Mouse (Mus musculus) cerebellum, adult 9-10 months (tissue): ENCODE measurements around the gene Kmt2d.
"Not testable (repeated sequence)": the region's sequence is repeated elsewhere in the genome, so short reads cannot be mapped to it uniquely, and the experiment has no call there.

Experiments
- DNase-seq: peaks from one replicate; pipeline ENCODE4 v3.0.0; 2022

The Kmt2d gene

GRCm38 (mm10) chr15:98871070-98871915 lies at the start of gene Kmt2d:
Gene Kmt2d, minus strand, starts transcription at chr15:98871204.
- DNase-seq, result no peak

GRCm38 (mm10) chr15:98918499-98918895 lies 47.5 kb upstream of the Kmt2d start:
- DNase-seq, result not testable (repeated sequence)

- peak; percentile 99 for DNase-seq
Measured at GRCm38 (mm10) chr15:98917538-98918498, 46.8 kb upstream of the Kmt2d start, which contains the start of gene Lmbr1l. Gene Lmbr1l, minus strand, starts transcription at chr15:98918231.

GRCm38 (mm10) chr15:98917091-98917490 lies 46.1 kb upstream of the Kmt2d start:
- no peak for DNase-seq

- DNase-seq, result no peak
Measured at GRCm38 (mm10) chr15:98916016-98916415, 45.0 kb upstream of the Kmt2d start.

GRCm38 (mm10) chr15:98914903-98915302 lies 43.9 kb upstream of the Kmt2d start:
- DNase-seq, result no peak

- no peak for DNase-seq
Measured at GRCm38 (mm10) chr15:98904692-98905091, 33.7 kb upstream of the Kmt2d start.

- no peak for DNase-seq
Measured at GRCm38 (mm10) chr15:98902600-98902999, 31.6 kb upstream of the Kmt2d start.

- no peak for DNase-seq
Measured at GRCm38 (mm10) chr15:98901530-98901929, 30.5 kb upstream of the Kmt2d start.

- DNase-seq, result no peak
Measured at GRCm38 (mm10) chr15:98897928-98898800, 27.2 kb upstream of the Kmt2d start, which contains the start of gene Dhh. Gene Dhh, minus strand, starts transcription at chr15:98898540.

- DNase-seq, result no peak
Measured at GRCm38 (mm10) chr15:98897495-98897894, 26.5 kb upstream of the Kmt2d start.

GRCm38 (mm10) chr15:98895635-98896589 lies 24.9 kb upstream of the Kmt2d start:
- DNase-seq, result no peak

- no peak for DNase-seq
Measured at GRCm38 (mm10) chr15:98894746-98895634, 24.0 kb upstream of the Kmt2d start.

GRCm38 (mm10) chr15:98893940-98894745 lies 23.1 kb upstream of the Kmt2d start, which contains the start of gene Rhebl1:
Gene Rhebl1, minus strand, starts transcription at chr15:98894540.
- DNase-seq, result no peak

GRCm38 (mm10) chr15:98893036-98893435 lies 22.0 kb upstream of the Kmt2d start:
- DNase-seq, result no peak

- peak; percentile 86 for DNase-seq
Measured at GRCm38 (mm10) chr15:98891907-98892606, 21.1 kb upstream of the Kmt2d start.

- DNase-seq, result no peak
Measured at GRCm38 (mm10) chr15:98891198-98891742, 20.3 kb upstream of the Kmt2d start.

- no peak for DNase-seq
Measured at GRCm38 (mm10) chr15:98887526-98887925, 16.5 kb upstream of the Kmt2d start.
